Mouse (Mus musculus) limb, embryonic 12.5 days (tissue): ENCODE results near the gene Etv3. TPM values are rescaled to one million over a fixed set of nuclear protein-coding genes. Genes with fewer than 3 reads are reported as not detected.

Experiments
- ATAC-seq: fragments of 200-750 bp; cut with Nextera tagmentation; 2 replicates; pipeline ENCODE4 v1.8.0; 2017; ENCODE audit warnings: low read depth, moderate TSS enrichment; ENCODE audit not compliant: insufficient number of reproducible peaks, insufficient read depth, low FRiP score, low TSS enrichment
- H3K27ac ChIP-seq: fragments of 300-500 bp; sonication (generic); 2 replicates; pipeline ENCODE4 v1.5.1; 2016; ENCODE audit warnings: mild to moderate bottlenecking, moderate library complexity
- H3K27me3 ChIP-seq: fragments of 300-500 bp; sonication (generic); 2 replicates; pipeline ENCODE4 v1.6.1; 2016; ENCODE audit warnings: mild to moderate bottlenecking, moderate library complexity
- H3K36me3 ChIP-seq: fragments of 300-500 bp; sonication (generic); 2 replicates; pipeline ENCODE4 v1.6.1; 2016; ENCODE audit warnings: mild to moderate bottlenecking, moderate library complexity
- H3K4me1 ChIP-seq: fragments of 300-500 bp; sonication (generic); replicated peaks from 2 replicates; pipeline ENCODE4 v1.6.1; 2016
- H3K4me2 ChIP-seq: fragments of 300-500 bp; sonication (generic); 2 replicates; pipeline ENCODE4 v1.6.1; 2016; ENCODE audit warnings: mild to moderate bottlenecking, moderate library complexity
- H3K4me3 ChIP-seq: fragments of 300-500 bp; sonication (generic); replicated peaks from 2 replicates; pipeline ENCODE4 v1.5.1; 2016; ENCODE audit warnings: mild to moderate bottlenecking
- H3K9ac ChIP-seq: fragments of 300-500 bp; sonication (generic); replicated peaks from 2 replicates; pipeline ENCODE4 v1.6.1; 2016; ENCODE audit warnings: mild to moderate bottlenecking, moderate library complexity
- H3K9me3 ChIP-seq: fragments of 300-500 bp; sonication (generic); 2 replicates; pipeline ENCODE4 v1.6.1; 2016; ENCODE audit warnings: mild to moderate bottlenecking, moderate library complexity
- WGBS: fragments of 180-500 bp; shearing (Covaris S2); methylation state at CpG from one replicate; pipeline ENCODE4 v1.1.7; 2016; 5-methylcytosine and 5-hydroxymethylcytosine counted together
- polyA plus RNA-seq: library from polyadenylated mRNA; unstranded; fragments of >200 nt; fragmentation: Nextera tagmentation; extraction: Ambion mirVana; gene quantifications from 2 replicates; pipeline ENCODE4 v1.2.1, GENCODE M21; 2016

The Etv3 gene
- polyA plus RNA-seq, 1 experiment from 2014 or later = 20.4 TPM

- 74% methylated on average over 1 of the region's 1 CpGs for WGBS
- no peak for ATAC-seq
Measured at GRCm38 (mm10) chr3:87521833-87522232, 3.4 kb upstream of the Etv3 start.

DNA sequence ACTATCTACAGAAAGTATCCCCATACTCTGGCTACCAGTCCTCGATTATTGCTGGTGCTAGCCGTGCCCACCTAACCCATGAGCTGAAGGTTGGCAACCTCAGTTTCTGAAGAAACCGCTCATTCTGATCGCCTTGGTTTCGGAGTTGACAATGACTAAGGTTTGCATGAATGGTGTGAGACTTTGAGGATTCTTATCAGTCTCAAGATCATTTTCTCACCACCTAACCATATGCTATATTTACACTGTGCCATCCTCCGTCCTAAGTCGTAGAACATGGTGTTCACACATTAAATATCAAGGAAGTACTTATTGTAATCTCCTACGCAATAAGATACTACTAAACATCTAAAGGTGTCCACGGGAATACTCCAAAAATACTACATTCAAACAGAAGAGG, 1.5 kb upstream of the Etv3 start:
- 95% methylated on average over 9 of the region's 9 CpGs for WGBS
- Histone ChIP-seq H3K27me3 (no peaks in the 10 kb centered on the region; the same call in 1 of the 2 replicates), H3K4me1 (peaks cover 11% of the 10 kb centered on the region), H3K27ac (no peak overlapping the region), H3K4me2 (no peak overlapping the region), H3K9me3 (no peaks in the 10 kb centered on the region), H3K36me3 (peaks cover 15% of the 10 kb centered on the region), H3K4me3 (no peak overlapping the region), H3K9ac (no peak overlapping the region)
- no peak for ATAC-seq

More at GRCm38 (mm10) chr3:87521833-87522232, 3.4 kb upstream of the Etv3 start:
- Histone ChIP-seq H3K36me3 (no peaks in the 10 kb centered on the region), H3K27ac (no peak overlapping the region), H3K9ac (no peak overlapping the region), H3K4me2 (no peak overlapping the region), H3K4me3 (no peak overlapping the region), H3K4me1 (peaks cover 8% of the 10 kb centered on the region), H3K9me3 (no peaks in the 10 kb centered on the region), H3K27me3 (no peaks in the 10 kb centered on the region; the same call in 1 of the 2 replicates)

GRCm38 (mm10) chr3:87525837-87526570, 797 bp downstream of the Etv3 start:
- Histone ChIP-seq H3K36me3 (peaks cover 38% of the 10 kb centered on the region), H3K27ac (peak overlapping the region; percentile 81), H3K27me3 (no peaks in the 10 kb centered on the region; the same call in 1 of the 2 replicates), H3K4me3 (peak overlapping the region; percentile 97), H3K9ac (peak overlapping the region; percentile 98), H3K9me3 (no peaks in the 10 kb centered on the region), H3K4me1 (peaks cover 11% of the 10 kb centered on the region), H3K4me2 (peak overlapping the region; percentile 86)
- peak; percentile 63 for ATAC-seq
- 4% methylated on average over 27 of the region's 27 CpGs for WGBS

- H3K4me2 ChIP-seq = peak overlapping the region; percentile 86; the same call in 1 of the 2 replicates
- peaks cover 49% of the 10 kb centered on the region for H3K36me3 ChIP-seq
- ATAC-seq = no peak
- H3K27ac ChIP-seq = no peak overlapping the region
- no peaks in the 10 kb centered on the region; the same call in 1 of the 2 replicates for H3K27me3 ChIP-seq
- no peak overlapping the region for H3K9ac ChIP-seq
- H3K4me1 ChIP-seq = peaks cover 11% of the 10 kb centered on the region
- H3K4me3 ChIP-seq = no peak overlapping the region
- H3K9me3 ChIP-seq = no peaks in the 10 kb centered on the region
- WGBS = 84% methylated on average over 12 of the region's 12 CpGs
Measured at GRCm38 (mm10) chr3:87527139-87527538, 1.9 kb downstream of the Etv3 start.

DNA sequence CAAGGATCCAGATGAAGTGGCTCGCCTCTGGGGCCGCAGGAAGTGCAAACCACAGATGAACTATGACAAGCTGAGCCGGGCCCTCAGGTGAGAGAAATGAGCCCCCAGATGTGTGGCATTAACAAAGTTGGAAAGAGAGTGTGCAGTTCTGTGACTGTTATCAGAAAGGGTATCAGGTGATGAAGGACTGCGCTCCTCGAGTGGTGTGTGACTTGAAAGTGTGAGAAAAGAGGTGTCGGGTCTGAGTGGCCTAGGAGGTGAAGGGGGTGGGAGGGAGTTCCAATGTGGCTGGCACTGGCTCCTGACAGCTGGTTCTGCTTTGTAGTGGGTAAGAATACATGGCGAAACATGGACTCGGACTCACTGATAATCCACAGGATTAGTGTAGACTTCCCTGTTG, 2.8 kb downstream of the Etv3 start:
- ATAC-seq = no peak
- Histone ChIP-seq H3K27me3 (no peaks in the 10 kb centered on the region; the same call in 1 of the 2 replicates), H3K4me1 (peaks cover 11% of the 10 kb centered on the region), H3K4me3 (no peak overlapping the region), H3K27ac (no peak overlapping the region), H3K4me2 (no peak overlapping the region), H3K9ac (no peak overlapping the region), H3K9me3 (no peaks in the 10 kb centered on the region), H3K36me3 (peaks cover 58% of the 10 kb centered on the region)
- 91% methylated on average over 8 of the region's 8 CpGs for WGBS

DNA sequence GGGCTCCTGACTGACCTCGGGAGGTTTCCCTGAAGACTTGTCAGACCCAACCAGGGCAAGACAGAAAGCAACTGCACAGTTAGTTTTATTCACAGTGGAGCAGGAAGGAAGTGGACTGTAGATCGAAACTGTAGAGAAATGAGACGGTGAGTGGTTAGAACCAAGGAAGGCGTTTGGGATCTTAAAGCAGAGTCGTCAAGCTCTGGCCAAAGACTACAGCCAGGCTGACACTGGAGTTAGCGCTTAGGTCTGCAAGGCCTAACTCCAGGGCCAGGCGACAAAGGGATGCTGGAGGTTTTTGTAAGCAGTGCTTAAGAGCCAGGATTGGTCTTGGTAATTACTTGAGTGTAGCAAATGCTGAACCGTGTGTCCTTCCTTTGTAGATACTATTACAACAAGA, 3.6 kb downstream of the Etv3 start:
- Histone ChIP-seq H3K27me3 (no peaks in the 10 kb centered on the region), H3K27ac (no peak overlapping the region), H3K4me1 (peaks cover 11% of the 10 kb centered on the region), H3K4me3 (no peak overlapping the region), H3K9me3 (no peaks in the 10 kb centered on the region), H3K9ac (no peak overlapping the region), H3K36me3 (peaks cover 66% of the 10 kb centered on the region), H3K4me2 (no peak overlapping the region)
- 93% methylated on average over 8 of the region's 8 CpGs for WGBS
- no peak for ATAC-seq

DNA sequence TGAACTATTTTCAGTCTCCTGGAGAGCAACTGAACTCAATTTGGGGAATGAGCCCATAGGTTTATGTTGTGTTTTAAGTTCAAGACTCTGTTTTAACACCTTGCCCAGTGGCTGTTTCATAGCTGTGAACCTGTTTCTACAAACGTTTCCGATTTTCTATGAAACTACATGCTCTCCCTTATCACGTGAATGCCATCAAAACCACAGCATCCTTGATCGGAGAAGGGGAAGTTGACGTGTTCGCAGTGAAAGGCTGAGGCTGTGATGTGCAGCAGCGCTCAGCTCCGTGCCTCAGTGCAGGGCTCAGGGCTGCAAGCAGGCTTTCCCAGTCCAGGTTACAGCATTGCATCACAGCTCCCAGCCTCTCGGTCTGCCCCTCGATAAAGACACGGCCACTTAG, 4.4 kb downstream of the Etv3 start:
- H3K4me3 ChIP-seq = no peak overlapping the region
- 91% methylated on average over 11 of the region's 11 CpGs for WGBS
- no peak for ATAC-seq
- H3K9me3 ChIP-seq = no peaks in the 10 kb centered on the region
- no peak overlapping the region for H3K27ac ChIP-seq
- peaks cover 73% of the 10 kb centered on the region for H3K36me3 ChIP-seq
- H3K4me2 ChIP-seq = no peak overlapping the region
- H3K4me1 ChIP-seq = peaks cover 11% of the 10 kb centered on the region
- H3K27me3 ChIP-seq = no peaks in the 10 kb centered on the region
- no peak overlapping the region for H3K9ac ChIP-seq

DNA sequence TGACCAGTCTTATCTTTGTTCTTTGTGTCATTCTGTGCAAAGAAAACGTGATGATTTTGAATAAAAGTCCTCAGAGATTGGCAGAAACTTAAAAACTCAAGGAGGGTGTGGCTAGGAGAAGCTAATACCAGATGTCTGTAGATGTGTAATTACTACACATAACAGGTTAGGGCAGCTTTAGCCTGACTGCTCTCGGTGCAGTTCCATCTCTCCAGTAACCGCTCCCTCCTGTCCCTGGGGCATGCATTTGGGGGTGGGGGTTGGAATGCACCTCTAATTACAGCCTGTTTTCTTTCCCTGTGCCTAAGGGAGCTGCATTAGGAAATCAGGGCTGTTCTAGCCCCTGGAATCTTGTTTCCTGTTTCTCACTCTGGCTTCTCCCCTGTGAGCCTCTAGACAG, 5.0 kb downstream of the Etv3 start:
- no peak overlapping the region for H3K4me2 ChIP-seq
- ATAC-seq = no peak
- no peak overlapping the region for H3K27ac ChIP-seq
- no peak overlapping the region for H3K4me3 ChIP-seq
- no peak overlapping the region for H3K9ac ChIP-seq
- no peaks in the 10 kb centered on the region for H3K9me3 ChIP-seq
- no peaks in the 10 kb centered on the region for H3K27me3 ChIP-seq
- peaks cover 80% of the 10 kb centered on the region for H3K36me3 ChIP-seq
- WGBS = 82% methylated on average over 3 of the region's 3 CpGs
- H3K4me1 ChIP-seq = peaks cover 11% of the 10 kb centered on the region

DNA sequence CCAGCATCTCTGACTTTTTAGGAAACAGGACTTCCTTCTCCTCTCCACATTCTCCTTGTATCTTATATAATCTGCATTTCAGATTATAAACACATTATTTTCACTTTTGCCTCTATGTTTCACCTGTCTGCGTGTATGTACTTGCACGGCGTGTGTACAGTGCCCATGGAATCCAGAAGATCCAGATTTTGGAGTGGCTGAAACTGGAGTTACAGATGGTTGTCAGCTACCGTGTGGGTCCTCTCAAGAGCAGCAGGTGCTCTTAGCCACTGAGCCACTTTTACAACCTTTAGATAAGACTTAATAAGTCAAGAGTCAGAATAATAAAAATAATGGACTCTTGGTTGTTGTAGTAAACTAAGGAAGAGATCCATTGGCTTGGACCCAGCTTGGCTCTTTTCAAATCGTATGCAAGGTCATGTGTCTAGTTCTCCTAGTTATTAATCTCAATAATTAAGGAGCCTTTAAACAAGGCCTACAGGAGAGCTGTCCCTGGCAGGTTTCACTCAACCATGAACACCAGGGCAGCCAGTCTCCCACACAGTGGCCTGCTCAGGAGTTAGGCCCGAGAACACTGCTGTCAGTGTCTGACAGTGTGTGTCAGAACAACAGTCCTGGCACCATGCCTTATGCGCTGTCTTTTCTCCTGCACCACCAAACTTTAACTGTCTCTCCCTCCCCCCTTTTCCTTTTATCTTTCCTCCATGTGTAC, 8.6 kb downstream of the Etv3 start:
- no peaks in the 10 kb centered on the region for H3K4me1 ChIP-seq
- no peak overlapping the region for H3K4me3 ChIP-seq
- peaks cover 99% of the 10 kb centered on the region for H3K36me3 ChIP-seq
- no peaks in the 10 kb centered on the region for H3K9me3 ChIP-seq
- no peak overlapping the region for H3K9ac ChIP-seq
- H3K27me3 ChIP-seq = no peaks in the 10 kb centered on the region
- WGBS = 89% methylated on average over 7 of the region's 7 CpGs
- no peak overlapping the region for H3K4me2 ChIP-seq
- no peak for ATAC-seq
- H3K27ac ChIP-seq = no peak overlapping the region

DNA sequence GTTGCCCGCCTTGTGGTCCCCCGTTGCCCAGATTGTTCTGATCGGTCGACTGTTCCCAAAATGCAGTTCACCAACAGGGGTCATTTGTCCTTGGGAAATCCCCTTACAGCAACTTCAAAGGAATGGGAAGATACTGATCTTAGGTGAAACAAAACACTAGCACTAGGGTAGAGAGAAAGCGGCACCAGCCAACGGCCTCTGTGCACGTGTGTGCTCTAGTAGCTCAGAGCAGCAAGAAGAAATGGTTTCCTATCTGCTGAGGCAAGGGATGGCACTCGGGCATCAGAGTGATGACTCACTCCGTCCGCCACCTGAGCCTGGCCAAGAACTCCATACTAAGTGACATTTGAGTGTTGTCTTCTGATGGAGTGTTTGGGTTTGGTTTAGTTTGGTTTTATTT, 12.8 kb downstream of the Etv3 start:
- Histone ChIP-seq H3K27ac (no peak overlapping the region), H3K4me3 (no peak overlapping the region), H3K4me1 (no peaks in the 10 kb centered on the region), H3K36me3 (peaks cover 75% of the 10 kb centered on the region), H3K4me2 (no peak overlapping the region), H3K27me3 (no peaks in the 10 kb centered on the region), H3K9me3 (no peaks in the 10 kb centered on the region), H3K9ac (no peak overlapping the region)
- WGBS = 68% methylated on average over 10 of the region's 10 CpGs
- ATAC-seq = no peak

GRCm38 (mm10) chr3:87540028-87540675, 14.9 kb downstream of the Etv3 start:
- H3K9me3 ChIP-seq = no peaks in the 10 kb centered on the region
- no peak overlapping the region for H3K4me2 ChIP-seq
- H3K4me3 ChIP-seq = no peak overlapping the region
- no peaks in the 10 kb centered on the region for H3K4me1 ChIP-seq
- H3K27ac ChIP-seq = no peak overlapping the region
- H3K27me3 ChIP-seq = no peaks in the 10 kb centered on the region
- no peak for ATAC-seq
- 73% methylated on average over 11 of the region's 11 CpGs for WGBS
- H3K9ac ChIP-seq = no peak overlapping the region
- peaks cover 54% of the 10 kb centered on the region for H3K36me3 ChIP-seq
